Mouse (Mus musculus): ENCODE measurements around the gene Smagp.

- no peak for TF ChIP-seq CTCF (IDR thresholded peaks at IDR 0.05; ENCODE audit: insufficient read depth, low read depth, low read length)
- no peak for TF ChIP-seq POLR2A (IDR thresholded peaks at IDR 0.05; ENCODE audit: insufficient read depth, low read depth, low read length)
These were observed 58.8 kb downstream of the Smagp start for GRCm38 (mm10) chr15:100577972-100578371.

Measured in olfactory bulb, adult 2 months (tissue).